Mouse (Mus musculus) liver, postnatal 0 days (tissue): ENCODE results near the gene BC030867. TPM values are rescaled to one million over a fixed set of nuclear protein-coding genes. Genes with fewer than 3 reads are reported as not detected.

Experiments
- ATAC-seq: fragments of 200-750 bp; cut with Nextera tagmentation; 2 replicates; pipeline ENCODE4 v1.8.0; 2017; ENCODE audit warnings: mild to moderate bottlenecking, moderate library complexity
- DNase-seq: peaks from one replicate; pipeline ENCODE4 v3.0.0-alpha.2; 2016
- H3K27ac ChIP-seq: fragments of 300-500 bp; sonication (generic); 2 replicates; pipeline ENCODE4 v1.5.1; 2014; ENCODE audit warnings: antibody characterized with exemption, moderate library complexity, mild to moderate bottlenecking, low read depth
- H3K27me3 ChIP-seq: fragments of 300-500 bp; sonication (generic); 2 replicates; pipeline ENCODE4 v1.6.1; 2014; ENCODE audit warnings: low read length, control low read depth, mixed read lengths; ENCODE audit not compliant: insufficient read depth
- H3K36me3 ChIP-seq: fragments of 300-500 bp; sonication (generic); replicated peaks from 2 replicates; pipeline ENCODE4 v1.6.1; 2014; ENCODE audit warnings: mild to moderate bottlenecking, control low read depth, low read length, moderate library complexity, mixed read lengths; ENCODE audit not compliant: insufficient read depth
- H3K4me1 ChIP-seq: fragments of 300-500 bp; sonication (generic); 2 replicates; pipeline ENCODE4 v1.6.1; 2014; ENCODE audit warnings: antibody characterized with exemption, mild to moderate bottlenecking, control low read depth; ENCODE audit not compliant: insufficient read depth
- H3K4me2 ChIP-seq: fragments of 300-500 bp; sonication (generic); 2 replicates; pipeline ENCODE4 v1.6.1; 2014; ENCODE audit warnings: low read depth, mild to moderate bottlenecking, low read length, moderate library complexity, mixed read lengths
- H3K4me3 ChIP-seq: fragments of 300-500 bp; sonication (generic); 2 replicates; pipeline ENCODE4 v1.5.1; 2014; ENCODE audit warnings: low read depth, low read length
- H3K9ac ChIP-seq: fragments of 300-500 bp; sonication (generic); replicated peaks from 2 replicates; pipeline ENCODE4 v1.6.1; 2014; ENCODE audit warnings: mild to moderate bottlenecking, moderate library complexity
- H3K9me3 ChIP-seq: fragments of 300-500 bp; sonication (generic); 2 replicates; pipeline ENCODE4 v1.6.1; 2016; ENCODE audit warnings: mild to moderate bottlenecking, control low read depth, low read length, mixed read lengths
- CTCF ChIP-seq: sonication (generic); IDR thresholded peaks from 2 replicates; pipeline ENCODE4 v1.5.1; 2016; ENCODE audit warnings: antibody characterized with exemption, low read depth
- EP300 ChIP-seq: IDR thresholded peaks from 2 replicates; pipeline ENCODE4 v1.6.1; 2016; ENCODE audit warnings: antibody characterized with exemption, low read depth, mild to moderate bottlenecking
- WGBS: fragments of 180-500 bp; shearing (Covaris S2); extraction: QIAGEN DNeasy Blood & Tissue Kit; methylation state at CpG from one replicate; pipeline ENCODE4 v1.1.7; 2014; ENCODE audit not compliant: insufficient replicate concordance; 5-methylcytosine and 5-hydroxymethylcytosine counted together
- polyA plus RNA-seq: library from polyadenylated mRNA; unstranded; fragments of >200 nt; fragmentation: Nextera tagmentation; extraction: Ambion mirVana; gene quantifications from 2 replicates; pipeline ENCODE4 v1.2.1, GENCODE M21; 2015

BC030867 gene
- polyA plus RNA-seq, 1 experiment from 2014 or later: 4.9 TPM

DNA sequence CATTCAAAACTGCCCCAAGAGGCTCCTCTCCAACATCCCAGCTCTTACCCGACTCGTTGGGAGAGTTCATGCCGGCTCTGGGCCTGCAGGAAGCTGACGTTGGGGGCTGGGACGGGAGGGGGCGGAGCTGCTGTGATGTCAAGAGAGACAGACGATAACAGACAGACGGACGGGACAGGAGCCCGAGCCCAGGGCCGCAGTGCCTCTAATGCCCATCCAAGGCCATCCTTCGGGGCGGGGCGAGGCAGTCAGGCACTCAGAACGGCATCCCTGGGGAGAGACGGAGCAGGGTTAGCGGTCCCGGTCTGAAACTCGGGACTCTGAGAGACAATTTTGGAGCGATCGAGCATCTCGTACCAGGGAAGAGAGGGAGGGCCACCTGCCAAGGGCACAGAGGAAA is 24.0 kb upstream of the BC030867 start:
- ATAC-seq: no peak
- Histone ChIP-seq H3K4me1 (peaks cover 47% of the 10 kb centered on the region), H3K36me3 (no peaks in the 10 kb centered on the region), H3K27ac (no peak overlapping the region), H3K4me3 (no peak overlapping the region), H3K9ac (peak overlapping the region; percentile 26; the same call in 1 of the 2 replicates), H3K27me3 (peaks cover 3% of the 10 kb centered on the region; the same call in 1 of the 2 replicates), H3K9me3 (no peaks in the 10 kb centered on the region), H3K4me2 (peak overlapping the region; percentile 26)
- DNase-seq: peak; percentile 56
- TF ChIP-seq EP300 (no peak), CTCF (no peak)
- WGBS: 26% methylated on average over 22 of the region's 22 CpGs

DNA sequence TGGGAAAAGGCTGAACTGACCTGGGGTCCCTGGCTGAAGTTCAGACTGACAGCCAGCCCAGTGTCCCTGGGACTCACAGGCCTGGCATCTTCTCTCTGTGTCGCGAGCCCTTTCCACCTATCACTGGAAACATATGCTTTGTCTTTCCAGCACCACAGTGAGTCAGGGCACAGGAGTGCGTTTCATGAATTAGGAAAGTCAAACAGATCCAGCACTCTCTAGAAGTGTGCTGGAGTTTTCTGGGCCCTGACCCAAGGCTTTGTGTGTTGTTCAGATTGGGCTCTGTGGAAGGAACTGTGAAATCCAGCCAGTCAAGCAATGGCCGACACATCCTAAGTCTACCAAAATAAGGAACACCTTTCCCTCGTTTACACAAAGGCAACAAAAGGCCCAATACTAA is 23.5 kb upstream of the BC030867 start:
- DNase-seq (no peak), ATAC-seq (no peak)
- H3K27ac ChIP-seq: no peak overlapping the region
- peaks cover 3% of the 10 kb centered on the region; the same call in 1 of the 2 replicates for H3K27me3 ChIP-seq
- no peak overlapping the region for H3K4me3 ChIP-seq
- H3K4me2 ChIP-seq: peak overlapping the region; percentile 26; the same call in 1 of the 2 replicates
- 61% methylated on average over 5 of the region's 5 CpGs for WGBS
- peaks cover 42% of the 10 kb centered on the region for H3K4me1 ChIP-seq
- no peaks in the 10 kb centered on the region for H3K36me3 ChIP-seq
- no peak for TF ChIP-seq EP300
- no peak for TF ChIP-seq CTCF
- peak overlapping the region; percentile 26; the same call in 1 of the 2 replicates for H3K9ac ChIP-seq
- H3K9me3 ChIP-seq: no peaks in the 10 kb centered on the region

- no peak for ATAC-seq
- Histone ChIP-seq H3K27me3 (peaks cover 3% of the 10 kb centered on the region; the same call in 1 of the 2 replicates), H3K36me3 (no peaks in the 10 kb centered on the region), H3K9ac (no peak overlapping the region), H3K4me2 (no peak overlapping the region), H3K4me1 (peaks cover 38% of the 10 kb centered on the region), H3K9me3 (no peaks in the 10 kb centered on the region), H3K4me3 (no peak overlapping the region), H3K27ac (no peak overlapping the region)
- no peak for DNase-seq
- no peak for TF ChIP-seq EP300
- 80% methylated on average over 12 of the region's 12 CpGs for WGBS
Observed at GRCm38 (mm10) chr11:102226067-102226978, 22.4 kb upstream of the BC030867 start.

DNA sequence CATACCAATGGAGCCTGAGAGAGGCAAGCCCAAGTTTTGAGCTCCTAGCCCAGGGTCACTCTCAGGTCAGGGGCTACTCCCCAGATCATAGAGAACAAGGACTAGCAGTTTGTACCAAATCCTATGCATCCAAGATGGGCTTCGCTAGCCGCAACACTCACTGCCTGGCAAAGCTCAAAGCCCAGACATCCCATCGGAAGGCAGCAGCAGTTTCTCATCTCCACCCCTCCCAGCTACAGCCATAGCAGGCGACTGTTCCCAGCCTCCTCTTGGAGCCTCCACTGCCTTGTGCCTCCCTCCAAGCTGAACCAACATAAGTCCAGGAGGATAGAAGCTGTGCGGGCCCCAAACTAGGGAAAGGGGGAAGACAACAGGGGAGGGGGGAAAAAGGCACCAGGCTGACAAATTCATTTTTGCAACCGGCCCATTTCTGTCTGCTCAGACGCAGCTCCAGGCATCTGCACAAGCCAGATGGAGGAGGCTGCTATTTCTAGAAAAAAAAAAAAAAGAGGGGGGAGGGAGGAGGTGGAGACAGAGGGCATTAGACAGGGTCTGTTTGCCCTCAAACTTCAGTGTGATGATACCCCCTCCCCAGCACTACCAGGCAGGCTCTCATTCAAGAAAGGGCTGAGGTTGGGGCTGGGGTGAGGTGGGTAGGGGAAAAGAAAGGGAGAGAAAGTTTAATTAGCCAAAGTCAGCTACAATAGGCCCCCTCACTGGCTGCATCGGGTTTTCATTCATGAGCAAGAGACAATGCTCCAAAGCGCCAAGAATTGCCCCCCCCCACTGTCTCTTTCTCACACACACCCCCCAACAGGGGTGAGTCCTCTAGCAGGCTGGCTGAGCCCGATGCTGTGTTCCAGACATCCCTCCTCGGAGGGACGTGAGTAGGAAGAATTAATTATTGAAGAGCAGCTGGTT is 21.2 kb upstream of the BC030867 start:
- H3K4me3 ChIP-seq: no peak overlapping the region

GRCm38 (mm10) chr11:102228191-102228545 is 20.5 kb upstream of the BC030867 start:
- no peak for TF ChIP-seq CTCF
- TF ChIP-seq EP300: no peak
- H3K27me3 ChIP-seq: peaks cover 3% of the 10 kb centered on the region; the same call in 1 of the 2 replicates
- no peak overlapping the region for H3K4me3 ChIP-seq
- no peak overlapping the region for H3K27ac ChIP-seq
- H3K9me3 ChIP-seq: no peaks in the 10 kb centered on the region
- 0 out of 2 replicates have a peak overlapping the region, but pooled peaks have one; percentile 1 for H3K9ac ChIP-seq
- H3K4me2 ChIP-seq: peak overlapping the region; percentile 98
- ATAC-seq (no peak), DNase-seq (no peak)
- no peaks in the 10 kb centered on the region for H3K36me3 ChIP-seq
- H3K4me1 ChIP-seq: peaks cover 27% of the 10 kb centered on the region
- 45% methylated on average over 9 of the region's 9 CpGs for WGBS

More for the DNA sequence above, 21.2 kb upstream of the BC030867 start:
- no peak for ATAC-seq
- H3K4me2 ChIP-seq: peak overlapping the region; percentile 98
- H3K4me1 ChIP-seq: peaks cover 32% of the 10 kb centered on the region
- no peak for DNase-seq
- no peaks in the 10 kb centered on the region for H3K9me3 ChIP-seq
- no peaks in the 10 kb centered on the region for H3K36me3 ChIP-seq
- TF ChIP-seq CTCF: no peak
- no peak for TF ChIP-seq EP300
- peaks cover 3% of the 10 kb centered on the region; the same call in 1 of the 2 replicates for H3K27me3 ChIP-seq
- H3K27ac ChIP-seq: no peak overlapping the region
- WGBS: 59% methylated on average over 12 of the region's 12 CpGs
- no peak overlapping the region for H3K9ac ChIP-seq
